Mouse (Mus musculus) adrenal gland, postnatal 36 days (tissue): ENCODE measurements around the gene Gm28308. TPM values are rescaled to one million over a fixed set of nuclear protein-coding genes. Genes with fewer than 3 reads are reported as not detected.
A peak's percentile ranks its signal among the peaks of the same experiment; 100 is the strongest.

ENCODE experiments used
- DNase-seq, 2 experiments: peaks; one replicate each; pipeline ENCODE4 v3.0.0; 2021; ENCODE audit warnings: mixed read lengths in 1 of 2
- total RNA-seq, 2 experiments: library from RNA; stranded (reverse); gene quantifications; 2 replicates each; pipeline ENCODE4 v1.2.3; 2021

Gene Gm28308
- total RNA-seq, 2 experiments from 2014 or later, result 1.5 to 2.8 TPM

GRCm38 (mm10) chr6:52232568-52232965 is 19.4 kb upstream of the Gm28308 start:
- no peak for DNase-seq

GRCm38 (mm10) chr6:52231885-52232567 is 18.9 kb upstream of the Gm28308 start:
- no peak for DNase-seq

GRCm38 (mm10) chr6:52230516-52231165 is 17.5 kb upstream of the Gm28308 start, which contains the start of gene Hoxa9:
TSS of gene Hoxa9 (minus strand) at chr6:52231089.
- DNase-seq, result no peak

GRCm38 (mm10) chr6:52229558-52230416 is 16.6 kb upstream of the Gm28308 start:
- DNase-seq, result no peak

GRCm38 (mm10) chr6:52228475-52229465 is 15.6 kb upstream of the Gm28308 start:
- no peak for DNase-seq

- DNase-seq, result no peak
Observed at GRCm38 (mm10) chr6:52227470-52228222, 14.5 kb upstream of the Gm28308 start.

- peak in 1 of 2 experiments; percentile 51 for DNase-seq
Observed at GRCm38 (mm10) chr6:52226569-52227257, 13.6 kb upstream of the Gm28308 start.

GRCm38 (mm10) chr6:52225612-52226568 is 12.8 kb upstream of the Gm28308 start:
- DNase-seq, result peak in 1 of 2 experiments; percentile 64

GRCm38 (mm10) chr6:52224895-52225611 is 11.9 kb upstream of the Gm28308 start:
- no peak for DNase-seq

- DNase-seq, result no peak
Observed at GRCm38 (mm10) chr6:52223939-52224760, 11.0 kb upstream of the Gm28308 start.

- no peak for DNase-seq
Observed at GRCm38 (mm10) chr6:52222729-52223128, 9.6 kb upstream of the Gm28308 start.

- no peak for DNase-seq
Observed at GRCm38 (mm10) chr6:52221993-52222685, 9.0 kb upstream of the Gm28308 start.

- peak; percentile 88 to 92 for DNase-seq
Observed at GRCm38 (mm10) chr6:52221337-52221992, 8.3 kb upstream of the Gm28308 start, which contains the start of gene Hoxa7. TSS of gene Hoxa7 (minus strand) at chr6:52221854.

- DNase-seq, result no peak
Observed at GRCm38 (mm10) chr6:52220865-52221310, 7.7 kb upstream of the Gm28308 start.

- no peak for DNase-seq
Observed at GRCm38 (mm10) chr6:52220003-52220864, 7.1 kb upstream of the Gm28308 start.
